30 mouse cellular contexts compared by ENCODE assay signal in the genomic region with DNA sequence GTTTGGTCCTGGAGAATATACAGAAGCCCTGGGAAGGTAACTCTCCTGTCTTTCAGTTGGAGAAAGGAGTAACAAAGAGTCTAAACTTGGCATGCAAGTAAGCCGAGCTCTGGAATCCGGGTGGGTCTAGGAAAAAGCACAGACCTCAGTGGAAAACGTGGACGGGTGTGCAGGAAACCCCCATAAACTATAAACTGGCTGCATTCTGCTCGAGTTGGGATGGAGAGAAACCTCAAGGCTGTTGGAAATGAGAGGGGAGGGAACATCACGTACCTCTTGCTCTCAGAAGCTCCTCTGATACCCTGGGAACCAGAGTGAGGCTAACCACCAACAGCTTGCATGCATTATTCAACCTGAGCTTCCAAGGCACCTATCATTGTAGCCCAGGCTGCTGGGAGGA. TPM values are rescaled to one million over a fixed set of nuclear protein-coding genes. Genes with fewer than 3 reads are reported as not detected.
"Had no signal": no experiment of that assay in that cellular context is flagged by ENCODE, and none has a peak within 500 bp of the region (broad histone marks: within the 10 kb centered on the region; RNA-seq: fewer than 3 reads in every experiment).

No protein-coding gene starts in this region.

- H3K36me3 ChIP-seq: limb, embryonic 12.5 days; liver, embryonic 12.5 days; liver, embryonic 13.5 days; liver, embryonic 15.5 days; lung, embryonic 15.5 days; midbrain, embryonic 10.5 days; midbrain, embryonic 12.5 days; midbrain, embryonic 13.5 days; midbrain, embryonic 15.5 days; neural tube, embryonic 12.5 days had no signal

- H3K4me1 ChIP-seq: liver, embryonic 12.5 days; liver, embryonic 13.5 days; liver, embryonic 15.5 days; lung, embryonic 15.5 days; midbrain, embryonic 10.5 days; midbrain, embryonic 12.5 days; midbrain, embryonic 13.5 days; midbrain, embryonic 15.5 days; neural tube, embryonic 12.5 days had no signal

- ATAC-seq: liver, embryonic 12.5 days; liver, postnatal 0 days; lung, postnatal 0 days; midbrain, embryonic 13.5 days; midbrain, embryonic 15.5 days; midbrain, embryonic 16.5 days had no signal

- H3K4me2 ChIP-seq: limb, embryonic 12.5 days; liver, embryonic 11.5 days; liver, embryonic 12.5 days; liver, embryonic 13.5 days; liver, embryonic 15.5 days; lung, embryonic 14.5 days; lung, embryonic 15.5 days; midbrain, embryonic 11.5 days; midbrain, embryonic 12.5 days; midbrain, embryonic 13.5 days; midbrain, embryonic 15.5 days; neural tube, embryonic 12.5 days had no signal

- H3K27ac ChIP-seq: left cerebral cortex, adult 2 months; limb, embryonic 12.5 days; liver, embryonic 12.5 days; liver, embryonic 13.5 days; liver, embryonic 14.5 days; liver, embryonic 15.5 days; lung, embryonic 15.5 days; macrophage; midbrain, embryonic 10.5 days; midbrain, embryonic 12.5 days; midbrain, embryonic 13.5 days; midbrain, embryonic 15.5 days; neural tube, embryonic 12.5 days had no signal

- H3K9ac ChIP-seq: limb, embryonic 12.5 days; liver, embryonic 12.5 days; liver, embryonic 13.5 days; liver, embryonic 14.5 days; liver, embryonic 15.5 days; liver, postnatal 0 days; lung, embryonic 14.5 days; lung, embryonic 15.5 days; midbrain, embryonic 12.5 days; midbrain, embryonic 13.5 days; midbrain, embryonic 15.5 days; neural tube, embryonic 12.5 days had no signal

- H3K27me3 ChIP-seq: limb, embryonic 12.5 days; liver, embryonic 12.5 days; liver, embryonic 13.5 days; liver, embryonic 15.5 days; lung, embryonic 15.5 days; midbrain, embryonic 12.5 days; midbrain, embryonic 13.5 days; midbrain, embryonic 15.5 days; neural tube, embryonic 12.5 days had no signal

- DNase-seq: left cerebral cortex, postnatal 4 days; liver; liver, embryonic 13.5 days; liver, postnatal 0 days; lung, adult 18-20 months; lung, adult 2 months; lung, embryonic 14.5 days; lung, postnatal 10 days; lung, postnatal 14 days; lung, postnatal 36 days; lung, postnatal 4 days; midbrain, embryonic 14.5 days had no signal

- H3K4me3 ChIP-seq: left cerebral cortex, adult 2 months; limb, embryonic 12.5 days; liver, embryonic 12.5 days; liver, embryonic 13.5 days; liver, embryonic 15.5 days; lung, embryonic 15.5 days; megakaryocyte, embryonic 14.5 days; midbrain, embryonic 10.5 days; midbrain, embryonic 12.5 days; midbrain, embryonic 13.5 days; midbrain, embryonic 15.5 days; myocyte; neural tube, embryonic 12.5 days had no signal

- H3K9me3 ChIP-seq: liver, embryonic 12.5 days; liver, embryonic 13.5 days; liver, embryonic 15.5 days; lung, embryonic 15.5 days; megakaryocyte, embryonic 14.5 days; midbrain, embryonic 10.5 days; midbrain, embryonic 12.5 days; midbrain, embryonic 13.5 days; midbrain, embryonic 15.5 days; neural tube, embryonic 12.5 days had no signal

RNA-seq across cellular contexts. Expression of gene Kcnj15, which starts 12.3 kb away (rescaled TPM):
- polyA plus RNA-seq: macrophage; midbrain, embryonic 14.5 days had no signal
